Mouse (Mus musculus) brain, embryonic 14.5 days (tissue): ENCODE measurements around the gene Pank4.

Source experiments
- CTCF ChIP-seq: fragments of 200-500 bp; IDR thresholded peaks from 2 replicates; pipeline ENCODE4 v1.5.1; 2012; ENCODE audit warnings: inconsistent platforms, mild to moderate bottlenecking, moderate library complexity, borderline replicate concordance; ENCODE audit not compliant: insufficient read depth, insufficient read length; ENCODE audit errors: extremely low read depth
- POLR2A ChIP-seq: fragments of 200-500 bp; IDR thresholded peaks from 2 replicates; pipeline ENCODE4 v1.6.1; 2012; ENCODE audit warnings: mild to moderate bottlenecking, inconsistent platforms, borderline replicate concordance; ENCODE audit not compliant: poor library complexity, insufficient read depth, insufficient read length, severe bottlenecking; ENCODE audit errors: extremely low read depth

- TF ChIP-seq CTCF (no peak), POLR2A (no peak)
Observed at GRCm38 (mm10) chr4:154956604-154957003, 7.3 kb upstream of the Pank4 start.
